Mouse (Mus musculus) small intestine, adult 10 weeks (tissue): ENCODE measurements around the gene Slc11a1. TPM values are rescaled to one million over a fixed set of nuclear protein-coding genes. Genes with fewer than 3 reads are reported as not detected.

Experiments used
- polyA plus RNA-seq: library from polyadenylated mRNA; stranded (reverse); fragments of 350-450 nt; fragmentation: Illumina TruSeq; extraction: RNeasy Lipid Tissue Mini Kit (QIAGEN cat#74804); gene quantifications from one replicate; pipeline ENCODE4 v1.2.3, GENCODE M21; 2014; ENCODE audit warnings: low replicate concordance

Gene Slc11a1
- polyA plus RNA-seq, result 1.8 TPM

DNA sequence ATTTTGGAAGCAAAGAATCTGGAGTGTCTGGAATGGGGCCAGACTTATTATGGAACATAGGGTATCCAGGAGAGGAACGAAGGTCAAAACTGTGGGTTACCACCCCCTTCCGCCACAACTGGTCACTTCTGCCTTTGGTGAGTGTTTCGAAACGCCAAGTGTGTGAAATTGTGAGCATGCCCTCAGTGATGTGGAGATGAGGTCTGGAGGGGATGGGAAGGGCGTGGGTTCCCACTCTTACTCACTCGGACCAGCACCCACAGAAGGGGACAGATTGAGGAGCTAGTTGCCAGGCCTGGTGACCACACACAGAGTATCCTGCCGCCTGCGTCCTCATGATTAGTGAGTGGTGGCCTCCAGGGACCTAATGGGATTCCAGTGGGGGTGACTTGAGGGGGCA is at the start of gene Slc11a1:
Slc11a1 (plus strand) TSS at position 216 of the 400 bp plus-strand sequence.

DNA sequence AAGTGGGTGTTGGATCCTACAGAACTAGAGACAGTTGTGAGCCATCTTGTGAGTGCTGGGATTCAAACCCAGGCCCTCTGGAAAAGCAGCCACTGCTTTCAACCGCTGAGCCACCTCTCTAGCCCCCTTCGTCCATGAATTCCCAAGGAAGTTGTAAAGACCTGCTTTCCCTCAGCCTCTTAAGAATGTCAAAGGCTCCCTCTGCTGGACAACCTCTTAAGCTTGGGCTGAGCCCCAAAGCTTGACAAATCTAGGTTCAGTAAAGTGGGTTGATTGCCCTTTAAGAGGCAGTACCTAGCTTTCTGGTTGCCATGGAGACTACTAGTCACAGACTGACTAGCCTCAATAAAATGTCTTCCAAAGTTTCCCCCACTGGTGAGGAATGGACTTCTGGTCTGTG is 13.2 kb upstream of the Slc11a1 start, which contains the start of gene Catip:
Catip (plus strand) TSS at position 297 of the 400 bp plus-strand sequence.

DNA sequence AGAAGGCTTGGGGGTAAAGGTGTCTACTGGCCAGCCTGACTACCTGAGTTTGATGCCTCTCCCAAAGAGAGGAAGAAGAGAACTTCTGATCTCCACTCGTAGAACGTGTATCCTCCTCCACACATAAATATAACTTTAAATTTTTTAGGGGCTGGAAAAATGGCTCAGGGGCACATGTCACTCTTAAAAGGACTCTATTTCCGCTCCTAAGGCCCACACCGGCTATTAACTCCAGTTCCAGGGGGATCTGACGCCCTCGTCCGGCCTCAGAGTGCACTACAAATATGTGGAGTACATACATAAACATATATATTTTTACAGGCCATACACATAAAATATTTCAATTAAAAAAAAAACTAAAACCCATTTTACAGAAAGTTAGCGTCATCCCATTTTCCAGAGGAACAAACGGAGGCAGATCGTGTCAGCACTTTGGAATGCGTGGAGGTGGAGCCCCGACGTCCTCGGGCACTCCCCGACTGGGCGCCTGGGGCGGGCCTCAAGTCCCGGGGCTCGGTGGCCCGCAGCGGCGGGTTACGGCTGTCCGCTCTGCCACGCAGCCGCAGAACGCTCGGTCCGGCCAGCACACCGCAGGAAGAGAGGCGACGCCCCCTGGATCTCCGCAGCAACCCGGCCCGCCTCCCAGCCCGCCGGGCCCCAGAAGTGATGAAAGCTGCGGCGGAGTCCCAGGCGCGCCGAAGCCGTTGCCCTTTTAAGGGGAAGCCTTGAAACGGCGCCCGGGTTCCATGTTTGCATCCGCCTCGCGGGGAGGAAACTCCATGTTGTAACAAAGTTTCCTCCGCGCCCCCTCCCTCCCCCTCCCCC is 16.1 kb downstream of the Slc11a1 start, which contains the start of gene Ctdsp1:
Ctdsp1 (plus strand) TSS at position 586 of the 825 bp plus-strand sequence.

GRCm38 (mm10) chr1:74408589-74409504 is 33.9 kb downstream of the Slc11a1 start, which contains the start of gene Vil1:
Gene Vil1, plus strand, starts transcription at chr1:74409376.

Other genes with a start within 250 kb of the Slc11a1 start
- not detected for gene Rufy4, start 249.7 kb upstream of the Slc11a1 start, polyA plus RNA-seq
- gene Cxcr2, start 221.2 kb upstream of the Slc11a1 start, polyA plus RNA-seq, result 0.41 TPM
- gene Cxcr1, start 180.6 kb upstream of the Slc11a1 start, polyA plus RNA-seq, result not detected
- gene Arpc2, start 139.1 kb upstream of the Slc11a1 start, polyA plus RNA-seq, result 782 TPM
- gene Gpbar1, start 96.6 kb upstream of the Slc11a1 start, polyA plus RNA-seq, result not detected
- 1.4 TPM for gene Aamp, start 90.5 kb upstream of the Slc11a1 start, polyA plus RNA-seq
- 2.5 TPM for gene Pnkd, start 90.3 kb upstream of the Slc11a1 start, polyA plus RNA-seq
- gene Tmbim1, start 69.6 kb upstream of the Slc11a1 start, polyA plus RNA-seq, result 54.5 TPM
- 0.22 TPM for gene Catip, start 13.1 kb upstream of the Slc11a1 start, polyA plus RNA-seq
- gene Ctdsp1, start 16.3 kb downstream of the Slc11a1 start, polyA plus RNA-seq, result 8.2 TPM
- gene Vil1, start 34.2 kb downstream of the Slc11a1 start, polyA plus RNA-seq, result 353 TPM
- 42.1 TPM for gene Cnot9, start 130.9 kb downstream of the Slc11a1 start, polyA plus RNA-seq
- gene Plcd4, start 167.7 kb downstream of the Slc11a1 start, polyA plus RNA-seq, result not detected
- 15.0 TPM for gene Usp37, start 169.1 kb downstream of the Slc11a1 start, polyA plus RNA-seq
- gene Zfp142, start 213.1 kb downstream of the Slc11a1 start, polyA plus RNA-seq, result 4.3 TPM
- 2.8 TPM for gene Bcs1l, start 213.1 kb downstream of the Slc11a1 start, polyA plus RNA-seq
- gene Rnf25, start 226.2 kb downstream of the Slc11a1 start, polyA plus RNA-seq, result 4.5 TPM
- gene Stk36, start 226.2 kb downstream of the Slc11a1 start, polyA plus RNA-seq, result not detected